Mouse (Mus musculus) gastrocnemius, postnatal 10 days (tissue): ENCODE data around the gene Net1. TPM values are rescaled to one million over a fixed set of nuclear protein-coding genes. Genes with fewer than 3 reads are reported as not detected.

Experiments
- microRNA-seq, 2 experiments: library from miRNA; unstranded; fragments of <30 nt; microRNA quantifications; one replicate each; pipeline ENCODE4 v1.2.0; 2021
- total RNA-seq, 2 experiments: library from RNA; stranded (reverse); gene quantifications; 2 replicates each; pipeline ENCODE4 v1.2.3; 2021

Gene Net1
- total RNA-seq, 2 experiments from 2014 or later: 48.0 to 48.7 TPM

Small RNA genes within 50 kb of the gene (microRNA-seq; reads per million reads assigned to microRNA genes)
- 0 reads per million in 2 experiments for gene Gm22460

Other genes starting within 250 kb of the Net1 start
- gene Calml3, start 113.9 kb downstream of the Net1 start, total RNA-seq: not detected
- gene Calm4, start 80.5 kb downstream of the Net1 start, total RNA-seq: not detected
- gene Calm5, start 64.0 kb downstream of the Net1 start, total RNA-seq: not detected
- gene Tubal3, start 54 bp upstream of the Net1 start, total RNA-seq: not detected
- gene Ucn3, start 27.1 kb upstream of the Net1 start, total RNA-seq: not detected
- gene Akr1c14, start 130.8 kb upstream of the Net1 start, total RNA-seq: 1 to 10 TPM; 3.0 to 3.5 TPM
- gene Akr1c18, start 232.4 kb upstream of the Net1 start, total RNA-seq: under 1 TPM; 0.66 to 0.79 TPM